Mouse (Mus musculus) myocyte (in vitro differentiated cells): ENCODE data around the gene Ssh2. TPM values are rescaled to one million over a fixed set of nuclear protein-coding genes. Genes with fewer than 3 reads are reported as not detected.
A peak's percentile ranks its signal among the peaks of the same experiment; 100 is the strongest.

ENCODE experiments used
- H3K27me3 ChIP-seq: one replicate; pipeline ENCODE4 v1.6.1; 2011; ENCODE audit not compliant: control insufficient read depth, insufficient read depth, insufficient read length
- H3K36me3 ChIP-seq: one replicate; pipeline ENCODE4 v1.6.1; 2011; ENCODE audit not compliant: control insufficient read depth, insufficient read depth
- H3K4me2 ChIP-seq: one replicate; pipeline ENCODE4 v1.6.1; 2011; ENCODE audit warnings: low read depth, control low read depth
- H3K4me3 ChIP-seq: one replicate; pipeline ENCODE4 v1.5.1; 2011; ENCODE audit warnings: mild to moderate bottlenecking, control low read depth, moderate library complexity
- H3K79me2 ChIP-seq: one replicate; pipeline ENCODE4 v1.6.1; 2011; ENCODE audit not compliant: control insufficient read depth, insufficient read depth
- H3ac ChIP-seq: one replicate; pipeline ENCODE4 v1.6.1; 2011; ENCODE audit not compliant: control insufficient read depth, insufficient read length
- CEBPB ChIP-seq: IDR thresholded peaks from 2 replicates; pipeline ENCODE4 v1.6.1; 2011; ENCODE audit warnings: mild to moderate bottlenecking, moderate library complexity; ENCODE audit not compliant: poor library complexity, insufficient read depth, severe bottlenecking
- E2F4 ChIP-seq: IDR thresholded peaks from one replicate; pipeline ENCODE4 v1.6.1; 2011; ENCODE audit warnings: mild to moderate bottlenecking, control low read depth, moderate library complexity; ENCODE audit not compliant: insufficient read depth
- MAX ChIP-seq: IDR thresholded peaks from one replicate; pipeline ENCODE4 v1.6.1; 2011; ENCODE audit warnings: low read depth, mild to moderate bottlenecking, control low read depth
- MYOD1 ChIP-seq, 3 experiments: IDR thresholded peaks; one replicate each; pipeline ENCODE4 v1.6.1; 2011; ENCODE audit warnings: control low read depth in 2 of 3, low read depth in 2 of 3, mild to moderate bottlenecking in 2 of 3, moderate library complexity in 1 of 3; ENCODE audit not compliant: insufficient read length in 2 of 3, control insufficient read depth in 1 of 3
- MYOG ChIP-seq, 3 experiments: IDR thresholded peaks; one replicate each; pipeline ENCODE4 v1.6.1; 2011; ENCODE audit warnings: control low read depth in 2 of 3, low read depth in 2 of 3, mild to moderate bottlenecking in 2 of 3; ENCODE audit not compliant: insufficient read length in 2 of 3, control insufficient read depth in 1 of 3, insufficient read depth in 1 of 3
- POLR2A ChIP-seq: IDR thresholded peaks from one replicate; pipeline ENCODE4 v1.6.1; 2011; ENCODE audit warnings: low read depth, mild to moderate bottlenecking, control low read depth, moderate library complexity; ENCODE audit not compliant: insufficient read length
- POLR2AphosphoS2 ChIP-seq: IDR thresholded peaks from one replicate; pipeline ENCODE4 v1.6.1; 2011; ENCODE audit warnings: low read depth, control low read depth; ENCODE audit not compliant: insufficient read length
- REST ChIP-seq: IDR thresholded peaks from one replicate; pipeline ENCODE4 v1.6.1; 2011; ENCODE audit warnings: mild to moderate bottlenecking, control low read depth, moderate library complexity; ENCODE audit not compliant: insufficient read depth, insufficient read length
- SRF ChIP-seq: IDR thresholded peaks from one replicate; pipeline ENCODE4 v1.6.1; 2011; ENCODE audit warnings: low read depth; ENCODE audit not compliant: control insufficient read depth, insufficient read length
- TCF12 ChIP-seq: IDR thresholded peaks from one replicate; pipeline ENCODE4 v1.6.1; 2011; ENCODE audit warnings: mild to moderate bottlenecking, control low read depth; ENCODE audit not compliant: poor library complexity, insufficient read depth, severe bottlenecking
- TCF3 ChIP-seq: IDR thresholded peaks from one replicate; pipeline ENCODE4 v1.6.1; 2011; ENCODE audit warnings: low read depth, control low read depth; ENCODE audit not compliant: insufficient read length
- USF1 ChIP-seq: IDR thresholded peaks from one replicate; pipeline ENCODE4 v1.6.1; 2011; ENCODE audit warnings: low read depth, mild to moderate bottlenecking, control low read depth, moderate library complexity
- polyA plus RNA-seq: library from polyadenylated mRNA; unstranded; fragments of >200 nt; fragmentation: generic; extraction: Trizol; gene quantifications from one replicate; pipeline ENCODE4 v1.2.1, GENCODE M21; 2012; ENCODE audit warnings: missing spikeins

The Ssh2 gene
- polyA plus RNA-seq, 1 experiment = 4.8 TPM

- no peak for TF ChIP-seq MYOD1 (IDR thresholded peaks at IDR 0.05; ENCODE audit: control insufficient read depth in 1 of 3, insufficient read length in 2 of 3, low read depth in 2 of 3)
- no peak for TF ChIP-seq TCF12
- TF ChIP-seq CEBPB = no peak
- TF ChIP-seq MAX = no peak
- TF ChIP-seq POLR2AphosphoS2 = no peak
- TF ChIP-seq POLR2A = no peak
- no peak for TF ChIP-seq REST
- no peak for TF ChIP-seq E2F4
- no peak for TF ChIP-seq MYOG (IDR thresholded peaks at IDR 0.05; ENCODE audit: control insufficient read depth in 1 of 3, insufficient read depth in 1 of 3, insufficient read length in 2 of 3, low read depth in 2 of 3)
- TF ChIP-seq USF1 = no peak
- TF ChIP-seq TCF3 = no peak
- TF ChIP-seq SRF = no peak
- Histone ChIP-seq H3ac (no peak overlapping the region), H3K79me2 (no peaks in the 10 kb centered on the region), H3K36me3 (peaks cover 4% of the 10 kb centered on the region), H3K27me3 (no peaks in the 10 kb centered on the region), H3K4me3 (no peak overlapping the region), H3K4me2 (no peak overlapping the region)
Observed at GRCm38 (mm10) chr11:77418021-77418420, 201.9 kb downstream of the Ssh2 start.

- no peak overlapping the region for H3K4me2 ChIP-seq
Observed at GRCm38 (mm10) chr11:77423175-77423859, 207.2 kb downstream of the Ssh2 start.

GRCm38 (mm10) chr11:77428446-77428845, 212.4 kb downstream of the Ssh2 start:
- Histone ChIP-seq H3K4me2 (no peak overlapping the region), H3K4me3 (no peak overlapping the region), H3ac (no peak overlapping the region), H3K27me3 (no peaks in the 10 kb centered on the region), H3K36me3 (peaks cover 22% of the 10 kb centered on the region), H3K79me2 (no peaks in the 10 kb centered on the region)
- no peak for TF ChIP-seq TCF3
- no peak for TF ChIP-seq MAX
- TF ChIP-seq POLR2AphosphoS2 = no peak

More at GRCm38 (mm10) chr11:77423175-77423859, 207.2 kb downstream of the Ssh2 start:
- Histone ChIP-seq H3K4me3 (no peak overlapping the region), H3ac (no peak overlapping the region), H3K79me2 (no peaks in the 10 kb centered on the region), H3K27me3 (no peaks in the 10 kb centered on the region), H3K36me3 (peaks cover 4% of the 10 kb centered on the region)
- TF ChIP-seq MYOG (IDR thresholded peaks at IDR 0.05; ENCODE audit: control insufficient read depth in 1 of 3, insufficient read depth in 1 of 3, insufficient read length in 2 of 3, low read depth in 2 of 3) (peak in 1 of 3 experiments; percentile 5), MYOD1 (IDR thresholded peaks at IDR 0.05; ENCODE audit: control insufficient read depth in 1 of 3, insufficient read length in 2 of 3, low read depth in 2 of 3) (no peak), REST (no peak)

GRCm38 (mm10) chr11:77437026-77437425, 220.9 kb downstream of the Ssh2 start:
- no peak for TF ChIP-seq USF1
- no peak for TF ChIP-seq MAX
- TF ChIP-seq TCF3 = no peak
- TF ChIP-seq POLR2AphosphoS2 = no peak
- TF ChIP-seq MYOD1 (IDR thresholded peaks at IDR 0.05; ENCODE audit: control insufficient read depth in 1 of 3, insufficient read length in 2 of 3, low read depth in 2 of 3) = no peak
- no peak for TF ChIP-seq E2F4
- no peak for TF ChIP-seq REST
- no peak for TF ChIP-seq MYOG (IDR thresholded peaks at IDR 0.05; ENCODE audit: control insufficient read depth in 1 of 3, insufficient read depth in 1 of 3, insufficient read length in 2 of 3, low read depth in 2 of 3)
- TF ChIP-seq CEBPB = no peak
- no peak for TF ChIP-seq POLR2A
- TF ChIP-seq TCF12 = no peak
- Histone ChIP-seq H3K36me3 (peaks cover 21% of the 10 kb centered on the region), H3ac (no peak overlapping the region), H3K4me3 (no peak overlapping the region), H3K79me2 (no peaks in the 10 kb centered on the region), H3K27me3 (no peaks in the 10 kb centered on the region), H3K4me2 (no peak overlapping the region)

GRCm38 (mm10) chr11:77440081-77440480, 224.0 kb downstream of the Ssh2 start:
- no peaks in the 10 kb centered on the region for H3K27me3 ChIP-seq
- peaks cover 16% of the 10 kb centered on the region for H3K36me3 ChIP-seq
- H3K4me3 ChIP-seq = no peak overlapping the region
- H3ac ChIP-seq = no peak overlapping the region
- TF ChIP-seq MYOG (IDR thresholded peaks at IDR 0.05; ENCODE audit: control insufficient read depth in 1 of 3, insufficient read depth in 1 of 3, insufficient read length in 2 of 3, low read depth in 2 of 3) (no peak), TCF3 (no peak), MYOD1 (IDR thresholded peaks at IDR 0.05; ENCODE audit: control insufficient read depth in 1 of 3, insufficient read length in 2 of 3, low read depth in 2 of 3) (no peak), TCF12 (no peak), MAX (no peak), SRF (no peak), POLR2A (no peak), E2F4 (no peak), CEBPB (no peak), USF1 (no peak), POLR2AphosphoS2 (no peak), REST (no peak)
- no peak overlapping the region for H3K4me2 ChIP-seq
- H3K79me2 ChIP-seq = no peaks in the 10 kb centered on the region
